Mouse (Mus musculus): ENCODE results near the gene Cdc14a.

DNA sequence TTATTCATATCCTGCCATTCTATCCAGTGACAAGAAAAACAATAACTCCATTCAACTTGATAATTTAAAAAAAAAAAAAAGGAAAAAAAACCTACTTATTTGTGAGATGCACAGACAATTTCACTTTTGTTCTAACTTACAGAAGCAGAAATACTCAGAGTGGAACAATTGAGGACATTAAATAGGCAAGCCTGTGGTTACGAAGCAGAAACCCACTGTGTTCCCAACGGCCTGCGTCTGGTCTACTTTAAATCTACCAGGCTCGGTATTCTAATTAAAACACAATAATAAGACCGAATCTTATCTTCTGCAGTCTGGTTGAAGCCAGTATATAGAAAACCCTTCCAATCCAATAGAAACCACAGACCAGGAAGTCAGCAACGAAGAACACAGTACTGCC is 50.6 kb downstream of the Cdc14a start:
- TF ChIP-seq GATA2 (IDR thresholded peaks at IDR 0.05; ENCODE audit: borderline replicate concordance, low read depth, low read length) (no peak), POLR2AphosphoS5 (IDR thresholded peaks at IDR 0.05; ENCODE audit: insufficient replicate concordance, low read depth, low read length) (no peak)

Measured in G1E (cell line).